In genomic region chr4:63258096-63258495, GRCm38 (mm10) we compare ENCODE assay signal across 22 mouse cellular contexts.
"Had no signal": no experiment of that assay in that cellular context is flagged by ENCODE, and none has a peak within 500 bp of the region (broad histone marks: within the 10 kb centered on the region; RNA-seq: fewer than 3 reads in every experiment).

No protein-coding gene starts in this region.

- H3K4me1 ChIP-seq: stomach, embryonic 15.5 days had no signal

- H3K4me3 ChIP-seq: kidney, embryonic 15.5 days; midbrain, embryonic 13.5 days; myocyte; neural tube, embryonic 13.5 days; stomach, embryonic 15.5 days had no signal

- H3K27ac ChIP-seq: hindbrain, postnatal 0 days; kidney, embryonic 15.5 days; liver, embryonic 14.5 days; macrophage; midbrain, embryonic 13.5 days; neural tube, embryonic 13.5 days; stomach, embryonic 15.5 days had no signal

- H3K4me2 ChIP-seq: kidney, embryonic 15.5 days; liver, embryonic 11.5 days; lung, embryonic 14.5 days; midbrain, embryonic 13.5 days; neural tube, embryonic 13.5 days; stomach, embryonic 15.5 days had no signal

- H3K36me3 ChIP-seq: midbrain, embryonic 13.5 days; neural tube, embryonic 13.5 days had no signal

- H3K9ac ChIP-seq: kidney, embryonic 15.5 days; liver, embryonic 14.5 days; liver, postnatal 0 days; lung, embryonic 14.5 days; midbrain, embryonic 13.5 days; neural tube, embryonic 13.5 days; stomach, embryonic 15.5 days had no signal

- DNase-seq: kidney, adult 11 months; kidney, adult 8-10 months; kidney, postnatal 25 days; liver, postnatal 0 days; lung, embryonic 14.5 days; retina, postnatal 1 day; right cerebral cortex, postnatal 25 days; spleen, adult 18-20 months; thymus, adult 18-20 months; thymus, postnatal 25 days had no signal

- H3K27me3 ChIP-seq: kidney, embryonic 15.5 days; midbrain, embryonic 13.5 days; neural tube, embryonic 13.5 days; stomach, embryonic 15.5 days had no signal

- ATAC-seq: inflammation-experienced regulatory T-cells, adult 6 months; liver, postnatal 0 days; lung, postnatal 0 days; midbrain, embryonic 13.5 days; midbrain, embryonic 16.5 days had no signal

- H3K9me3 ChIP-seq: kidney, embryonic 15.5 days; midbrain, embryonic 13.5 days; neural tube, embryonic 13.5 days; stomach, embryonic 15.5 days had no signal
